Mouse (Mus musculus) CH12.LX (cell line): ENCODE results near the gene Gm49486. TPM values are rescaled to one million over a fixed set of nuclear protein-coding genes. Genes with fewer than 3 reads are reported as not detected.

ENCODE experiments used
- DNase-seq: peaks from one replicate; pipeline ENCODE4 v3.0.0-alpha.2; 2013; ENCODE audit errors: extremely low read depth
- H3K27ac ChIP-seq: 2 replicates; pipeline ENCODE4 v1.5.1; 2012; ENCODE audit warnings: low read depth, mild to moderate bottlenecking, control low read depth, moderate library complexity; ENCODE audit not compliant: insufficient read depth
- H3K27me3 ChIP-seq: replicated peaks from 2 replicates; pipeline ENCODE3; 2012; ENCODE audit warnings: inconsistent platforms
- H3K36me3 ChIP-seq, 2 experiments: replicated peaks in 1 of 2; 2 replicates each; pipeline versions ENCODE3 to v1.6.1; 2012; ENCODE audit warnings: inconsistent platforms in 1 of 2, low read length in 1 of 2, mild to moderate bottlenecking in 1 of 2, mixed read lengths in 1 of 2, moderate library complexity in 1 of 2; ENCODE audit not compliant: control insufficient read depth in 1 of 2, insufficient read depth in 1 of 2
- H3K4me1 ChIP-seq, 2 experiments: 2 replicates each; pipeline ENCODE4 v1.6.1; 2012; ENCODE audit warnings: inconsistent platforms in 1 of 2, moderate library complexity in 1 of 2; ENCODE audit not compliant: insufficient read depth in 2 of 2, control insufficient read depth in 1 of 2
- H3K4me2 ChIP-seq: 2 replicates; pipeline ENCODE4 v1.6.1; 2012; ENCODE audit warnings: low read depth, mild to moderate bottlenecking, control low read depth; ENCODE audit not compliant: poor library complexity, insufficient read depth, severe bottlenecking
- H3K4me3 ChIP-seq, 3 experiments: fragments of 150-350 bp in 1 of 3; sonication (generic) in 1 of 3; replicated peaks in 1 of 3; 2 replicates each; pipeline versions ENCODE3 to v1.5.1; 2011 to 2012; ENCODE audit warnings: low read depth in 2 of 3, low read length in 2 of 3, mild to moderate bottlenecking in 2 of 3, moderate library complexity in 2 of 3, control low read depth in 1 of 3, improper control_type of control experiment in 1 of 3, inconsistent platforms in 1 of 3, mixed read lengths in 1 of 3; ENCODE audit not compliant: poor library complexity in 1 of 3
- H3K79me2 ChIP-seq: replicated peaks from 2 replicates; pipeline ENCODE4 v1.6.1; 2012; ENCODE audit warnings: mild to moderate bottlenecking, moderate library complexity; ENCODE audit not compliant: control insufficient read depth, poor library complexity, insufficient read depth, severe bottlenecking; ENCODE audit errors: extremely low read depth
- H3K9ac ChIP-seq: 2 replicates; pipeline ENCODE4 v1.6.1; 2012; ENCODE audit warnings: low read depth, mild to moderate bottlenecking, control low read depth, moderate library complexity; ENCODE audit not compliant: insufficient read depth
- H3K9me3 ChIP-seq: replicated peaks from 2 replicates; pipeline ENCODE3; 2012; ENCODE audit warnings: low read length, inconsistent platforms, mixed read lengths
- CHD1 ChIP-seq: IDR thresholded peaks from 2 replicates; pipeline ENCODE4 v1.6.1; 2012; ENCODE audit warnings: low read depth, low read length, improper control_type of control experiment, inconsistent platforms
- CHD2 ChIP-seq: IDR thresholded peaks from 2 replicates; pipeline ENCODE4 v1.6.1; 2011; ENCODE audit warnings: low read length, improper control_type of control experiment
- CTCF ChIP-seq, 2 experiments: IDR thresholded peaks in 1 of 2; conservative IDR thresholded peaks in 1 of 2; 2 replicates each; pipeline ENCODE4 v1.5.1; 2011 to 2012; ENCODE audit warnings: low read depth in 2 of 2, low read length in 2 of 2, improper control_type of control experiment in 1 of 2, inconsistent platforms in 1 of 2, mild to moderate bottlenecking in 1 of 2, moderate library complexity in 1 of 2
- E2F4 ChIP-seq: IDR thresholded peaks from 2 replicates; pipeline ENCODE4 v1.6.1; 2011; ENCODE audit warnings: low read depth, low read length, improper control_type of control experiment; ENCODE audit not compliant: insufficient replicate concordance
- ETS1 ChIP-seq: conservative IDR thresholded peaks from 2 replicates; pipeline ENCODE4 v1.6.1; 2012; ENCODE audit warnings: low read depth, mild to moderate bottlenecking, inconsistent platforms, low read length, improper control_type of control experiment, moderate library complexity
- GABPA ChIP-seq: IDR thresholded peaks from 2 replicates; pipeline ENCODE4 v1.6.1; 2012; ENCODE audit warnings: low read depth, low read length, improper control_type of control experiment, inconsistent platforms; ENCODE audit not compliant: insufficient replicate concordance
- IRF4 ChIP-seq: IDR thresholded peaks from 2 replicates; pipeline ENCODE4 v1.6.1; 2014; ENCODE audit warnings: low read depth, mild to moderate bottlenecking, inconsistent platforms, low read length, improper control_type of control experiment
- MAX ChIP-seq: IDR thresholded peaks from 2 replicates; pipeline ENCODE4 v1.6.1; 2011; ENCODE audit warnings: low read length, improper control_type of control experiment
- MXI1 ChIP-seq: IDR thresholded peaks from 2 replicates; pipeline ENCODE4 v1.6.1; 2011; ENCODE audit warnings: mild to moderate bottlenecking, low read depth, low read length, improper control_type of control experiment
- POLR2AphosphoS2 ChIP-seq: IDR thresholded peaks from 2 replicates; pipeline ENCODE4 v1.6.1; 2011; ENCODE audit warnings: low read depth, low read length, improper control_type of control experiment
- RAD21 ChIP-seq: IDR thresholded peaks from 2 replicates; pipeline ENCODE4 v1.6.1; 2011; ENCODE audit warnings: low read depth, mild to moderate bottlenecking, low read length, improper control_type of control experiment, moderate library complexity
- RCOR1 ChIP-seq: conservative IDR thresholded peaks from 2 replicates; pipeline ENCODE4 v1.6.1; 2012; ENCODE audit warnings: low read depth, mild to moderate bottlenecking, inconsistent platforms, low read length, improper control_type of control experiment
- USF2 ChIP-seq: conservative IDR thresholded peaks from 2 replicates; pipeline ENCODE4 v1.6.1; 2011; ENCODE audit warnings: low read depth, low read length, improper control_type of control experiment
- ZC3H11A ChIP-seq: IDR thresholded peaks from 2 replicates; pipeline ENCODE4 v1.6.1; 2012; ENCODE audit warnings: low read depth, mild to moderate bottlenecking, inconsistent platforms, low read length, improper control_type of control experiment
- ZKSCAN1 ChIP-seq: IDR thresholded peaks from 2 replicates; pipeline ENCODE4 v1.6.1; 2012; ENCODE audit warnings: low read depth, inconsistent platforms, low read length, improper control_type of control experiment, borderline replicate concordance
- ZNF384 ChIP-seq: IDR thresholded peaks from 2 replicates; pipeline ENCODE4 v1.6.1; 2012; ENCODE audit warnings: low read depth, low read length, improper control_type of control experiment, inconsistent platforms
- dilution Hi-C: fragments of 300-500 bp; cut with MboI; formaldehyde crosslinking; loops from 2 replicates; pipeline ENCODE4 v1.14.3; 2020; ENCODE audit warnings: low sequenced_read_pairs; ENCODE audit not compliant: extremely low pct_unique_long_range_greater_than_20kb, extremely low pct_ligation_motif_present
- in situ Hi-C: fragments of 300-500 bp; cut with MboI; formaldehyde crosslinking; loops from 3 replicates; pipeline ENCODE4 v1.14.3; 2019; ENCODE audit warnings: low sequenced_read_pairs, low pct_ligation_motif_present, low pct_unique_long_range_greater_than_20kb, mixed read lengths
- polyA plus RNA-seq: library from polyadenylated mRNA; unstranded; fragments of >175 nt; gene quantifications from 2 replicates; pipeline ENCODE4 v1.2.1, GENCODE M21; 2012; ENCODE audit warnings: low read depth; ENCODE audit not compliant: insufficient read length
- total RNA-seq, 2 experiments: library from RNA; depleted of rRNA; stranded (reverse); fragments of 300-350 nt in 1 of 2; fragments of >200 nt in 1 of 2; gene quantifications; 2 replicates each; pipeline ENCODE4 v1.2.3; 2012 to 2014

The Gm49486 gene
- total and polyA plus RNA-seq, 3 experiments, result 0.21 to 0.77 (median 0.59) TPM

DNA sequence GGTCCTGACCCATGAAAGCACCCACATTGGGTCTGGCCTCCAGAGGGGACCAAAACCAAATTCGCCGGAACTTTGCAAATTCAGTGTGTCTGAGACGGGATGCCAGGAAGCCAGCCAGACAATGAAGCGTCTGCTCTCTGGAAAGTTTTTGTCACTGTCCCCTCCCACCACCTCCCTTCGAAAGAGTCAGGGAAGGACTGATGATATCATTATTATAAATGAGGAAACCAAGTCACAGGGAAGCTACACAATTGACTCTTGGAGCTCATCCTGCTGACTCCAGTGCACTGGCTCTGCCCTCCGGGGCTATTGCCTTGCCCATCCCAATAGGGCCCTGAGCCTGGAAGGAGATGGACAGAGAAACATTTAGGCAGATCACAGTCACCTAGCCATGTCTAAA lies 15.6 kb upstream of the Gm49486 start:
- H3K4me3 ChIP-seq, result no peak overlapping the region
- H3K9ac ChIP-seq, result no peak overlapping the region
- dilution Hi-C loops (no loop called here), in situ Hi-C loops (loop anchor here (5.0 kb wide), 1 partner anchor 36 kb away; no protein-coding TSS in a partner anchor)
- no peak overlapping the region for H3K27ac ChIP-seq
- no peak for TF ChIP-seq POLR2AphosphoS2
- no peak for TF ChIP-seq MAX
- no peak for TF ChIP-seq USF2
- no peak for TF ChIP-seq MXI1
- no peak for TF ChIP-seq IRF4
- TF ChIP-seq CHD1, result no peak
- TF ChIP-seq GABPA, result no peak
- TF ChIP-seq ZC3H11A, result no peak
- no peak for TF ChIP-seq E2F4
- TF ChIP-seq CHD2, result no peak
- TF ChIP-seq ZKSCAN1, result no peak
- no peak for TF ChIP-seq ZNF384
- no peak for TF ChIP-seq RAD21
- no peak for TF ChIP-seq CTCF (conservative IDR thresholded peaks at IDR 0.05 in 1 of 2, IDR thresholded peaks at IDR 0.05 in 1 of 2; ENCODE audit: low read depth in 2 of 2, low read length in 2 of 2)
- TF ChIP-seq RCOR1, result no peak
- H3K4me2 ChIP-seq, result no peak overlapping the region
- H3K36me3 ChIP-seq, result peaks cover 39 to 77% of the 10 kb centered on the region in 2 experiments
- H3K9me3 ChIP-seq, result no peaks in the 10 kb centered on the region
- H3K4me1 ChIP-seq, result peaks cover 5 to 43% of the 10 kb centered on the region in 2 experiments; a peak in 3 of 4 replicates
- DNase-seq, result no peak
- no peaks in the 10 kb centered on the region for H3K27me3 ChIP-seq
- peaks cover 9% of the 10 kb centered on the region for H3K79me2 ChIP-seq

DNA sequence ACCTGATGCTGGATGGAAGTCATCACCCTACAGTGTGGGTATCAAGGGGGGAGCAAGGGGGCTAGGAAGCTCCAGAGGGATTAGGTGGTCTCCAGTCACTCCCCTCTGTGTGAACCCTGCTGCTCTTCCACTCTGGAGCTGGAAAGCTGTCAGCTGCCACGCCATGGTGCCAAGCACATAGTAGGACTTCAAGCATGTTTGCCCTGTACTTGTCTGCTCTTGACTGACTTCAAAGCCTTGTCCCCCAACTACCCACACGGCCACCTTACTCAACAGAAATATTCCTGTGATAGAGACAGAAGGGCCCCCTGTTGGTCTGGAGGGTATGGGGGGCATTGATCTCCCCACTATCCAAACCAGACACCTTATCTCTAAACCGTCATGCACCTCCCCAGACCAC lies 13.0 kb upstream of the Gm49486 start:
- Histone ChIP-seq H3K4me1 (peaks cover 0 to 29% of the 10 kb centered on the region in 2 experiments; a peak in 3 of 4 replicates), H3K27me3 (no peaks in the 10 kb centered on the region), H3K79me2 (no peaks in the 10 kb centered on the region), H3K4me2 (no peak overlapping the region), H3K27ac (no peak overlapping the region), H3K4me3 (no peak overlapping the region), H3K36me3 (peaks cover 31 to 89% of the 10 kb centered on the region in 2 experiments), H3K9me3 (no peaks in the 10 kb centered on the region), H3K9ac (no peak overlapping the region)
- in situ Hi-C loops (no loop called here), dilution Hi-C loops (no loop called here)
- DNase-seq, result no peak
- no peak for TF ChIP-seq ETS1
- peak; percentile 64 for TF ChIP-seq ZKSCAN1
